Mouse (Mus musculus) heart, postnatal 0 days (tissue): ENCODE data around the gene Galnt9.

Experiments
- CTCF ChIP-seq: IDR thresholded peaks from 2 replicates; pipeline ENCODE4 v1.5.1; 2016; ENCODE audit warnings: antibody characterized with exemption, control low read depth, low read depth
- EP300 ChIP-seq: IDR thresholded peaks from 2 replicates; pipeline ENCODE4 v1.6.1; 2016; ENCODE audit warnings: antibody characterized with exemption, low read depth

DNA sequence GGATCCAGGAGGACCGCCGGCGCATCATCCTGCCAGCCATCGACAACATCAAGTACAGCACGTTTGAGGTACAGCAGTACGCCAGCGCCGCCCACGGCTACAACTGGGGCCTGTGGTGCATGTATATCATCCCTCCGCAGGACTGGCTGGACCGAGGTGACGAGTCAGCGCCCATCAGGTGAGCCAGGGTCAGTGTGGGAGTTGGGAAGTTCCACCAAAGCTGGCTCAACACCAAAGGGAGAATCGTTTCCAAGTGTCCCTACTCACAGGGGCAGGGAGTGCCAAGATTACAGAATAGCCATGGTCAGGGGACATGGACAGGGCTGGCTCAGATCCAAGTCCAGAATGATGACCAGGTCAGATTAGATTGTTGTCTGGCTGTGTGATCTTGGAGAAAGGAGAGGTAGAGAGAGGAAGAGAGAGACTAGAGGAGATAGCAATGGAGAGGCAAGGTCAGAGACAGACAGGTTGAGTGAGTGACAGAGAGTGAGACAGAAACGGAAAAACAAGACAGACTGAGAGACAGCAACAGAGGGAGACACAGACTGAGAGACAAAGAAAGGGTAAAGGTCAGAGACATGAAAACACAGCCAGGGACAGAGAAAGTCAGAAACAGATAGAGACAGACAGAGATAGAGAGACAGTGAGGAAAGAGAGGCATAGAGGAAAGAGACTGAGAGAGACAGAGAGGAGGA, 52.1 kb downstream of the Galnt9 start:
- TF ChIP-seq CTCF (no peak), EP300 (no peak)
